Mouse (Mus musculus) adrenal gland, postnatal 14 days (tissue): Measurements from ENCODE around the gene Skap2. TPM values are rescaled to one million over a fixed set of nuclear protein-coding genes. Genes with fewer than 3 reads are reported as not detected.

Source experiments
- DNase-seq: peaks from one replicate; pipeline ENCODE4 v3.0.0; 2021; ENCODE audit warnings: mixed read lengths
- total RNA-seq: library from RNA; stranded (reverse); gene quantifications from 2 replicates; pipeline ENCODE4 v1.2.3, GENCODE M21; 2021

Skap2 gene
- total RNA-seq, 1 experiment from 2014 or later: 41.1 TPM

DNA sequence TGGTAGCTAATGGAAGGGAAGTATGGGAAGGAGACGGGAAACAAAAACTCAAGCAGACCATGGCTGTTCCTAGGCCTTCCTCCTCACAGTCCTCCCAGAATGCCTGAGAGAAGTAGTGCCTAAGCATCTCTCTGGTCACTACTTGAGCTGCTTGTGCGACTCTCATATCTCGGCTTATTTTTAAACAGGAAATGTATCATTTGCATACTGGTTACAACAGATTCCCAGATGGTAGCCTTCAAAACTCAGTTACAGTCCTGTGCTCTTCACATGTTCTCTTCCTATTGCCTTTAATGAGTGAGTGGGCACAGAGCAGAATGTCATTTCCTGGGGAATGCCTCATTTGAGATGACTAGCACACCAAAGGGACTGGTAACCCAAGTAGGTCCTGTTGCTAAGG, 117.6 kb downstream of the Skap2 start:
- DNase-seq: no peak

DNA sequence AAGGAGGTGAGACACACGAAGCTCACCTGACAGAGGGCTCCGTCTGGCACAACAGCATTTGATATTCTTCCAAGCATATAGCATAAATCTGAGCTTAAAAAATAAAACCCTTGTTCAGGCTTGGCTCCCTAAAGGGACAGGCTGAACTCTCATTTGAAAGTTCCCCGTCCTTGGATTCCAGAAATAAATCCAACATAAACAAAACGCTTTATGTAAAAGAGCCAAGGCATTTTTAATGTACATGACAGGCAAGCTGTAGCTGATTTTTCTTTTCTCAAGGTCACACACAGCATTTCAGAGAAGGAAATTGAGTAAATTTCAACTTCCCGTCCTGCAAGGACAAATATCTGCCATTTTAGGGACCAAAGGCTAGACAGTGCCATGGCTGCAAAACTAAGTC, 122.0 kb downstream of the Skap2 start:
- no peak for DNase-seq

DNA sequence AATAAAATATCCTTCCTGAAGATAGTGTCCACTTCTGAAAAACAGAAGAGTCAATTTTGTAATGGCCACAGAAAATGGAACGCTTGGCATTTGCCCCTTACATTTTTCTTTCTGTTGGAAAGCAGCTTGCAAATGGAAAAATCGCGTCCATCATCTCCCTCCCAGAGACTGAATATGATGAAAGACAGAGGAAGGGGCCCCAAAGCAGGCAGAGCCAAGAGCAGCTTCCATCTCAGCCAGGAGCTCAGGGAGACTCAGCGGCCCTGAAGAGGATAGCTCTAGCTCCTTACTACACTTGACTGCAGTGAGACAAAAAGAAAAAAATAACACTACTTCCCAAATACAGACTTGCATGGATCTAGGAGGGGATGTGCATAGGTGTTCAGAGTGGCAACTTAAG, 122.5 kb downstream of the Skap2 start:
- no peak for DNase-seq

DNA sequence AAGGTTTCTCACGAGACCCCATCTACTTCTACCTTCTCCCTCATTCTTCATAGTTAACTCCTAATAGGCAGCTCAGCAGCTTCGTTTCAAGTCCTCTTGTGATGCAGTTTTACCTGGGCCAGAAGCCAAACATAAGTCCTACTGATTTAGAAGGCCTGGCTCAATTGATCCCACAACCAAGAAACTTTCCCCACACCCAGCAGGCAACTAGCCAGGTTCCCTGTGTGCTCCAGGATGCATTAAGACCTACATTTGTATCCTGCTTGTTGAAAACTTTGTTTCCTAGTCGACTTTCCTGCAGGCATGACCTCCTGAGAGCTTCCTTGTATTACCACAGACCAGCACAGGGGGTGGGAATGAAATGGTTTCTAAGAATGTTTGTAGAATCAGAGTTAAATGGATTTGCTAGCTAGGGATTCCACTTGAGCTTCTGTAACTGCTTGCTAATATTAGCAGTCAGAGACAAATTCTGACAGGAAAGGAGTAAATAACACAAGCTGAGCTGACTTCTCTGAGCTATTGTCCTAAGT, 125.4 kb downstream of the Skap2 start:
- DNase-seq: peak; percentile 42

DNA sequence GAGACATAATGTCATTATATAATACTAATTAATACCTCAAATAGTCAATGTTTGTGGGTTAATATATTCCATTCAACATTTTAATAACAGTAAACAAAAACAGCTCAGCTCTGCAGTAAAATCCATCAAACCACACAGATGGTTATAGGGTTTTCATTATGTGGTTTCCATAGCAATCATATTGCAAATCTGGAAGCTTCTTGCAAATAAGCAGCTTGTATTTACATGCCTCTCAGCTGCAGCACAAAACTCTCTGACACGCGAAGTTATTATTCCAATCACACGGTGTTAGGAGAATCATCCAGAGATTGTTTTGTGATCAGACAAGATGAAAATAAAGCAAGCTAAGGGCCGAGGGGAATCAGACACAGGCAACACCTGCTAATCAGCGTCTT, 129.5 kb downstream of the Skap2 start:
- DNase-seq: no peak

DNA sequence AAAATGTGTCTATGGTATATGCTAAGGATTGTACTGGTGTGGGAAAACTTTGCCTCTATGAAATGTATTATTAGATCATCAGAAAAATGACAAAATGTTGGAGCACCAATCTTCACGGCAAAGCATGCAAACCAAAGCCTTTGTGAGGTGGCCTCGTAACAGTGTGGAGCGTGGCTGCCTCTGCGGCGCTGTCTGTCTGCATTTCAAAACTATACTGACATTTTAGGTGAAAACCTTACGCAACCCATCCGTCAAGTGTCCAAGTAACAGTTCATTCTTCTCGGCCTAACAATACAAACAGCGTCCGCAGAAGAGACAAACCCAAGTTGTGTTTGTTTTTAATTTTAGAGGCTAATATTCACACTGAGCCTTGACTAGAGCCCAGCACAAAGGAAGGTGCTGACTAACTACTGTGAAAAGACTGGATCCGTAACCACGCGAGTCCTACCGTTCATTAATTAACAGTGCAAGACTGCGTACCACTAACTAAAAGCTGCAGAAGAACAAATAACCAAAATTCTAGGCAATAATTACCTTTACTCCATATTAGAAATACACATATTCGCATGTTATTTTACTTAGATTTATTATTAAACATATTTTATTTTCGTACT, 130.0 kb downstream of the Skap2 start:
- no peak for DNase-seq

DNA sequence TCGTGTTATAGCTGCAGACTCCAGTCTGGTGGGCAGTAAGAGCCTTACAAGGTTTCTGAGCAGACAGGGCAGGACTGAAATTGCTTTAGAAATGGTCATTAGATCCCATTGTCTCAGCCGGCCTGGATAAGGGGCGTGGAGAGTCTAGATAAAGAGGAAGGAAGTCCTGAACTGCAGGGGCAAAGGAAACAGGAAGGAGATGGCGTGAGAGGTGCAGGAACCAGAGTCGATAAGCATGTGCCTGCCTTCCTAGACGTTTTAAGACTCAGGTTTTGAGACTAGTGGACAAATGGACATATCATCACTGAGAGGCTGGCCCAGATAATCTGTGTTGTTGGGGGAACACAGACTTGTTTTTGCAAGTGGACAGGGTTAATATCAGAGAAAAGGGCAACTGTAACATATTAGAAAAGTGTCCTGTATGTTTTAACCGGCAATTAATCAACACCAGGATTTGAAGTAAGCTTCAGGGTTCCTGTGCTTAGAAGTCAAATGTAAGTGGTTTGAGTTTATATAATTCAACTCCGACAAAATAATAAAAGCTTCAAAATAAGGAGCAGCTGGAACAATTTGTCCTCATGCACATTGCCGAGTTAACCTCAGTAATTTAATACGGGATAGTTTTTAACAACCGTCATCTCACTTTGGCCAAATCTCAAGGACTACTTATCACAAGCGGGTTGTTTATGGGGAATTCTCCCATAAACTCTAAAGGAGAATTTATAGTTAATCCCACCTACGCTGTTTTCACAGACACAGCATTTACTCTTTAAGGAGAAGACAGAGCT, 131.0 kb downstream of the Skap2 start:
- DNase-seq: peak; percentile 44

DNA sequence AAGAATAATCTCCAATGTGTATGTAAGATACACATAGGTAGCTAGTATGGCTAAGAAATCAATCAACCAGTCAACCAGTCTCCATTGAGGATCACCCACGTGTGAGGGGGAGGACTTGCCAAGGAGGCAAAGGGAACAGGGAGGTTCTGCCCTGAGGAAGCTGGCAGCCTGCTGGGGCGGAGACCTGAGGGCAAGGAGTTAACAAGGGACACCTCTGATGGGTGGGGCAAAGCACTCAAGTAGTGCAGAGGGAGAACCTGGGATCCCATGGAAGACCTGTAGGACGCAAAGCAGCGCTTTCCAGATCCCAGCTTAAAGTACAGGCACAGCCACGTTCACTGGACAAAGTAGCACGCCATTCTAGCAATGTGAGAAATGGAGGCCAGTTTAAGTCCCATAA, 131.6 kb downstream of the Skap2 start:
- peak; percentile 58 for DNase-seq

DNA sequence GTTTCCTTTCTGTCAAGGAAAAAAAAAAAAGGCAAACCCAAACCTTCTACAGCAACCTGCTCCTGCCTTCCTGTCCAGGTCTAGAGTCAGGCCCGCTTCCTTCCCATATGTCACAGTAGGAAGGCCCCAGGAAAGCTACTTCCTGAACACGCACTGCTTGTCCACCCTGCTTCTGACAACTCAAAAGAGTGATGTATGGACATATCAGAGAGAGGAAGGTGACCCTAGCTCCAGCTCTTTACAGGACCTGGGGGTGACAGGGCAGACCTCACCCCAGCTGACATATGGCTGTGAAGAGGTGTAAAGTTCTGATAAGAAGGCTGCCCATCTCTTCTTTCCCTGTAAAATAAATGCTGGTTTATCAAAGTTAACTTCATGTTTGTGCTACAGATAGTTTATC, 133.8 kb downstream of the Skap2 start:
- DNase-seq: no peak

DNA sequence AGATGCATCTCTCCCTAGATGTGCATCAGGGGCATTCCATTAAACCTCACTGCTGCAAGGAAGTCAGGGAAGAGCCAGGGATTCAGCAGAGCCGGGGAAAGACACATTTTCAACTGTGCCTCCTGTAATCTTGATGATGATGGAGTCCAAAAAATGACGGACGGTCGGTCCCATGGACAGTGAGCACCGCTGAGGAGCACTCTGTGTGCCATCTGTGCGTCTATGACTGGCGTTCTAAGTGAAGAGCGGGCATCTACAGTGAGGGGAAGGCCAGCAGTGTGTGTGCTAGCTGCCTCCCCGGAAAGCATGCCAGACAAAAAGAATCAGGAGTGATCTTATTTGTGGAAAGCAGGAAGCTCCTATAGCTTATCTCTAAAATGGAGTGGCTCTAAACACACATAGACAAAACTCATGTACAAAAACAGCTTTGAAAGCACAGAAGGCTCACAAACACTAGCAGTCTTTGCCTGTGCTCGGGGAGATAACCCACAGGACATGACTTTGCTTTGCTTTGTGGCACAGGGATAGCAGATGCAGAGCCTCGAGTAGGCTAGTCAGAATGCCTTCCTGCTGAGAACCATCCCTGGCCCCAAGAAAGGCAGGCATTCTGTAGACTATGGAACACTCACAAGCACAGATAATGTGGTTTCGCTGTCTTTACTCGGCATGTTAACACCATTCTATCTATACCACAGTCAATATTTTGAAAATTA, 135.4 kb downstream of the Skap2 start:
- DNase-seq: no peak

DNA sequence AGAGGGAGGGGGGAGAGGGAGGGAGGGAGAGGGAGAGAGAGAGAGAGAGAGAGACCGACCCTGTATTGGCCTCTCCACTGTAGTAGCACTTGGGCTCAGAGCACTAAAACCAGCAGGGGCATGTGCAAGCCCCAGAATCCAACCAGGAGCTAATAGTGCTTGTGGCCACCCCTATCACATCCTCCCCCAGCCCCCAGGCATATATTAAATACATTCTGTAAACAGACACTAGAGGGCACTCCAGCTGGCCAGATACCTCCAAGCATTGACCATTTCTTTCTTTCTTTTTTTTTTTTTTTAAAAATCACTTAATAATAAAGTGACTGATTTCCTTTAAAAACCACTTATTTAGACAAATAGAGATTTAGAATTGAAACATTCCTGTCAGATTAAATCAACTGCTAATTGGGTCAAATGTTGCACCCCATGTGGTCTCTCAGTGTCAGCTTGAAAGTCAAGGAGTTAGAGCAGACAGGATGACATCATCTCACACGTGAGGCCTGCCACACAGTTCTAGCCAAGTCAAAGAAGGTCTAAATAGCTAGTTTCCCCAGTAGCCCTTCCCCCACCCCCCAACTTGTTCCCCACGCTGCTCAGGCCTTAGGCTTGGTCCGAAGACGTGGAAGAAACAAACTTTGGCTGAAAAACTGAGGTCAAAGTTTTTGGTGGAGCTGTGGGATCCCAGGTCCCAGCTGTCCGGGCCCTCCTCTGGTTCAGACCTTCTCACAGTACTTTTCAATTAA, 136.3 kb downstream of the Skap2 start:
- DNase-seq: peak; percentile 66

DNA sequence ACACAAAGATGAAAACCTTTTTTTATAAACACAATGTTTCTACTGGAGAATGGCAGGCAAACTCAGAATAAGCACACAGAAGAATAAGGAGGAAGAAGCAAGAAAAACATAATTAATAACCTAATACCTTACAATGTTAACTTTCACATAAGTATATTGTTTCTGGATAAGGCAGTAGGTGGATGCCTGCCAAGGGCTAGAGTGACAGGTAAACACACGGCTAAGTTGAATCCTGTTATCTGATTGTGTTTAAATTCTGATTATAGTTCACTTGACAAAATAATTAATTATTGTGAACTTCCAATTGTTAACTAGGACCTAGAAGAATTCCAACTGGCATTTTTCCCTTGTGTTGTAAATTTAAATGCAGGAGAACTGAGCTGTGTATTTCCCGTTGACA, 138.3 kb downstream of the Skap2 start:
- no peak for DNase-seq

DNA sequence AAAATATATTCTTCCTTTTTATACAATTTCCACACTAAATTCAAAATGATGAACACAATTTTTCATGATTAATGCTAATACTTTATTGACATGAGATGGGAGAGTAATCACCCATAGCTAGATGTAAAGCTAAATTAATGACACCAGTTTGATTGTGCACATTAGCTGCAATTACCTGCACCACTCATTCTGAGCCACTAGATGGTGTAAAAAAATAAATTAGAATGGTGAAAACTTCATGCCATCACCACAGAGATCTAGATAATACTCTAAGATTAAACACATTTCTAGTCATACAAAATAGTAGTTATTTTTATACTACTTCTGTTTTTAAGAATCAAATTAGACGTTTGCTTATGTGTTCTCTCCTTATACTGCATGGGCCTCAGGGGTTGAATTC, 141.2 kb downstream of the Skap2 start:
- no peak for DNase-seq

DNA sequence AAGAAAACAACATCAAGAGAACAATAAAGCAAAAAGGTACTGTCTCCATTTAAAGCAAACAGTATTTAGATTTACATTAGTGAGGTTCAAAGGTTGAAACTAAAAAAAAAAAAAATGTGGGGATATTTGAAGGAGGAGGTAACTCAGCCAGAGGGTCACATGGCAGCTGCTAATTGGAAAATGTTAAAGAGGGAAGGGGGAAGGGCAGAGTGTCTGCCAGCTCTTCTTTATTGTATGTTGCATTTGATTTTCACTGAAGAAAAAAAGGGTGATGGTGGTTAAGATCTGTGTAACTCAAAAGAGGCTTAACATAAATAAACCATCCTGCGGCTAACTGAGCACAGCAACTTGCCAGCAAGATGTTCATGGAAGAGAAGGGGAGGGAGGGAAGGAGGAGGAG, 142.1 kb downstream of the Skap2 start:
- no peak for DNase-seq

DNA sequence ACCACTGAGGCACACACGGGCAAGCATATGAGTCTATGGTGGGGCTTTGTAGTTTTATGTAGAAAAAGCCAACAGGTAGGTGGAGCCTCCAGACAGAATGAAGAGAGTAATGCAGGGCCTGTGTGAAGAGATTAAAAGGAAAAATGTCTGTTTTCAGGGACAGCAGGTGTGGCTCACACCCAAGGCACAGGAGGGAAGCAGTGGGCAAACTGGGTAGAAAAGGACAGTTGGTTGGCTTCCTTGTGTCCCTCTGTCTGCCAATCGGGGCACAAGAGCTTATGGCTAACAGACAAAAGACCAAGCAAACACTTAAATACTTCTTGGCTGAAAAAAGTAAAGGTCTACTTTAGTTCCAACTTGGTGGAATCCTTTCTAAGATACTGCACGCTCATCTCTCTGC, 145.8 kb downstream of the Skap2 start:
- DNase-seq: no peak

DNA sequence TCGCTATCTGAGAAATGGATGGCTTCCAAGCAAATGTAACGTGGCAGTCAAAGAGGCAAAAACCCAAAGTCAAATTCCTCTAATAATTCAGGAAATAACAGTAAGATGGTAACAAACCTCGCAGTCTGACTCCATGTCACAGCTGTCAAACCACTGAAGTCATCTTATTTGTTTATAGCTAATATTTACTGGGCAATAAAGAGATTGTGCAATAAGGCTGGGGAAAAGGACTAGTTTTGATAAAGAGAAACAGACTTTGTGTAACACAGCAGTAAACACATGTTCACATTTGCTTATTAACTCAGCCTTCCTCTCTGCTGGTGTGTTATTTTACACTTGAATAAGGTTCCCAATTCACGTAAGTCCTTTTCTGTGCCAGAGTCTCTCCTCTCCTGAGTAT, 148.8 kb downstream of the Skap2 start:
- no peak for DNase-seq

DNA sequence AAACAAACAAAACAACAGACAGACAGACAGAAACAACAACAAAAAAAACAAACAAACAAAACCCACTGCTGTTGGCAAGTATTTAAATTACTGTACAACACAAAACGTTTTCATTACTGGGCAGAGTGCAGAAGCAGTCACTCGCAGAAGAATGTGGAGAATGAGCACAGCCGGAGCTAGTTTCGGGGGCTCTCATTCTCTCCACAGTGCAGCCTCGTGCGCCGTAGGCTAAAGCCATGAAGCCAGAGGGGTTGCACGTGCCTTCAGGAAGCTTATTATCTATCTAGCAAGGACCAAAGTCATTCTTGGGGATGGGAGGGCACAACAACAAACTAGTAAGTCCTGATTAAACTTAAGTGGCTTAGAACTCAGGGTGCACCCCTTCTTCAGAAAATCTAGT, 152.0 kb downstream of the Skap2 start:
- DNase-seq: no peak

DNA sequence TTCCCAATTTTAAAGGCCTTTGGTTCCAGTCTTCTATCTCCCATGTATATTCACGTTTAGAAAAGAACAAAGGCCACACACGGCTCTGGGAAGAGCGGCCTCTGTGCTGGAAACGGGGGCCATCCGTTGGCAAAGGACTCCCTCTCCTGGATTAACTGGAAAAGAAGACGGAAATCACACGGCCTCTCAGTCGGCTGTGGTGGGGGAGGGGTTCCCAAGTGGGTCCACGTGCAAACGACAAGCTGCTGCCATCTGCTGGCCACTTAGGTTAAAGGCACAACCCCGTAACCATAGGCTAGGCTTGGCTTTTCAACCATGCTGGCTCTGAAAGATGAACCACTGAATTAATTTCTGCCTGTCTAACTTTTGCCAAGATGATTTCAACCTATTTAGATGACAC, 154.5 kb downstream of the Skap2 start:
- peak; percentile 98 for DNase-seq

DNA sequence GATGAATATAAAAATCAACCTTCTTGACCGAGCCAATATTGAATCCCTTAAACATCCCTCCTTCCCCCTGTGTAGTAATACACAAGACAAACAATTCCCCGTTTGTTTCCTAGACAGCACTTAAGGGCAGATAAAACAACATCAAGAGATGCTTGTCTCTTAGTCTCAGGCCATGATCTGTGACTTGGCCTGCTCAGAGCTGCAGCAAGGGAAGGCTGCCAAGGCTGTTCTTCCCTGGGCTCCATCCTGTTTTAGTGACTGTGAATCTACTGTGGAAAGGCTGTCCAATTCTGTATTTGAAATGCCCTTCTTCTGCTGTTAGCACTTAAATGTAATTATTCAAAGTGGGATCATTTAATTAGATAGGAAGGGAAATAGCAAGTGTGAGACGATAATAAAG, 159.1 kb downstream of the Skap2 start:
- no peak for DNase-seq

DNA sequence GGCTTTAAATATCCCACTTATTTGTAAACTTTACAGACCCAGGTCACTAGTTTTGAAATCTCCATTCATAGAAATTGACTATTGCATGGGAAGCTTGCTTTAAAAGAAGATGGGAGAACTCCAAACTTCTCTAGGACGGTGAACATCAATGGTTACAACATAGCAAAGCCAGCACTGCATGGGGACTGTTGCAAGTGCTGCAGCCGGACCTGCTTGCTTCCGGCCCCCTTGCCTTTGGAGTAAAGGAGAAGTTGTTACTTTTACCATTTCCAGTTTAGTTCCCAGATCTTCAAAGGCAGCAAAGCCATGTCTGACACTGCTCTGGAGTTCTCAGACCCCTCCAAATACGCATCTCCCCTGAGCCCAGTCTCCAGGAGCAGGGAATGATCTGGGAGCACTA, 159.7 kb downstream of the Skap2 start:
- no peak for DNase-seq

DNA sequence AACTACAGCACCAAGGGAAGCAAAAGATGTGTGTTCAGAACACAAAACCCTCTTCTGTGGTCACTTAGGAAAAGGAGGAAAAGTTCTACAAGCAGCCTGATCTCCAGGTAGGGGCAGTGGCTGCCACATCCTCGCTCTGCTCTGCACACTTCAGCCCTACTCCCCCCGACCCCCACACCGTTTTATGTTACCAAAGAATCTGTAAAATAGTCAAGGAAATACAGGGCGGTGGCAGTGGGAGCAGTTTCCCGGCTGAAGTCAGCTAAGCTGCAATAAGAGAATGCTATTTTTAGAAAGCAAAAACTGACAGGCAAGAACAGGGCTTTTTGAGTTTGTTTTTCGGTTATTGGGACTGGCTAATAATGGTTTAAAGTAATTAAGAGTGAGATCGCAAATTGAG, 160.8 kb downstream of the Skap2 start:
- no peak for DNase-seq

DNA sequence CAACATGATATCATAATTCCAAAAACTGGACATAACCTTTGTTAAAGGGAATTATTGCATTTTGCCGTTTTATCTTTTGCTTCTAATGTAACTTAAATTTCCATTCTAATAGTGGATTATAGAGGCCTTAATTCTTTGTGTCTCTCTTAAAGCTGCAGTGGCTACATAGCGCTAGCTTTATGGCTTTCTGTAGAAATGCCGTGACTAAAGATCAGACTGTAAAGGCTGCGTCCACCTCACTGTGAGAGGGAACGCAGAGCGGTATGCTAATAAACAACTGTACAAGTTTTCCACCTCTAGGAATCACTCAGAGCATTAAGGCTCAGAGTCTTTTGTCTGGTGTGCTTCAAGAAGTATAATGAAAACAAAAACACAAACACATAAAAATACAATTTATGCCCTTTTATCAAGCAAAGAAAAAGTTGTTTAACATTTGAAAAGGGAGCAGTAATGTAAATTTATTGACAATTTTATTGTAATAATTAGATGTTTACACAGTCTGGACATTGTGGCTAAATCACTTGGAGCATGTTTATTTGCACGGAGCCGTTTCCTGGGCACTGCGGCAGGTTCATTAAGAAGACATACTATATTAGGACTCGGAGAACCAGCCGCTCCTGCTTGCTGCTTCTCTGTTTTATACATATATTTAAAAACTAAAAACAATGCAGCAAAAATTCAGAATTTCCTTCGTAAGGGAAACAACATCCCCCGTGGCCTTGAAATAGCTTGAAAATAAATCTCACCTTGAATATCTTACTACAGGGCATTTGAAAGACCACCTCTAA, 162.1 kb downstream of the Skap2 start:
- no peak for DNase-seq
